Mouse (Mus musculus) layer of hippocampus, postnatal 14 days (tissue): ENCODE measurements around the gene Frmd3. TPM values are rescaled to one million over a fixed set of nuclear protein-coding genes. Genes with fewer than 3 reads are reported as not detected.

ENCODE experiments used
- total RNA-seq, 2 experiments: library from RNA; stranded (reverse); gene quantifications; 2 replicates each; pipeline ENCODE4 v1.2.3; 2021

The Frmd3 gene
- total RNA-seq, 2 experiments from 2014 or later, result 9.3 TPM

Other genes with a start within 250 kb of the Frmd3 start
- under 1 TPM; 0.25 to 0.31 TPM for gene Rasef, start 222.4 kb upstream of the Frmd3 start, total RNA-seq
- gene Gm11758, start 137.2 kb upstream of the Frmd3 start, total RNA-seq, result not detected
- gene Gm11757, start 122.3 kb upstream of the Frmd3 start, total RNA-seq, result not detected
- gene Gm13871, start 107.5 kb upstream of the Frmd3 start, total RNA-seq, result not detected
- gene Gm11756, start 92.7 kb upstream of the Frmd3 start, total RNA-seq, result not detected
- gene 2310002L09Rik, start 62.6 kb upstream of the Frmd3 start, total RNA-seq, result not detected
- 10 to 100 TPM; 24.4 to 26.3 TPM for gene Kdm4c, start 229.1 kb downstream of the Frmd3 start, total RNA-seq